Mouse (Mus musculus): ENCODE results near the gene Kantr.

Kantr gene

GRCm38 (mm10) chrX:152284746-152285145 lies 42.5 kb downstream of the Kantr start:
- DNase-seq (ENCODE audit: low spot score in 2 of 2): no peak

- no peak for DNase-seq (ENCODE audit: low spot score in 2 of 2)
These were observed 47.9 kb downstream of the Kantr start for GRCm38 (mm10) chrX:152279384-152279783.

DNA sequence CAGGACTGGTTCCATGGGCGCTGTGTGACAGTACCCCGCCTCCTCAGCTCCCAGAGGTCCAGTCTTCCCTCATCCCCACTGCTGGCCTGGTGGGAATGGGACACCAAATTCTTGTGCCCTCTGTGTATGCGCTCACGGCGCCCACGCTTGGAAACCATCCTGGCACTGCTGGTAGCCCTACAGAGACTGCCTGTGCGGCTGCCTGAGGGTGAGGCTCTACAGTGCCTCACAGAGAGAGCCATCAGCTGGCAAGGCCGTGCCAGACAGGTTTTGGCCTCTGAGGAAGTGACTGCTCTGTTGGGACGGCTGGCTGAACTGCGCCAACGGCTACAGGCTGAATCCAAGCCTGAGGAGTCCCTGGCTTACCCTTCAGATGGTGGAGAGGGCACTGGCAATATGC lies 56.1 kb downstream of the Kantr start:
- no peak for DNase-seq (ENCODE audit: low spot score in 2 of 2)

All from spleen, postnatal 36 days (tissue).